Mouse (Mus musculus) MEL (cell line): Measurements from ENCODE around the gene Echs1. TPM values are rescaled to one million over a fixed set of nuclear protein-coding genes. Genes with fewer than 3 reads are reported as not detected.

Experiments
- DNase-seq: peaks from one replicate; pipeline ENCODE4 v3.0.0; 2011; ENCODE audit warnings: low read depth, low spot score
- H3K27ac ChIP-seq: 2 replicates; pipeline ENCODE4 v1.5.1; 2012; ENCODE audit warnings: low read depth, mild to moderate bottlenecking, control low read depth, low read length, moderate library complexity; ENCODE audit not compliant: control insufficient read depth
- H3K27me3 ChIP-seq, 2 experiments: fragments of 150-350 bp in 1 of 2; sonication (generic) in 1 of 2; 2 replicates each; pipeline ENCODE4 v1.6.1; 2012; ENCODE audit warnings: low read length in 2 of 2, mild to moderate bottlenecking in 2 of 2, improper control_type of control experiment in 1 of 2, moderate library complexity in 1 of 2; ENCODE audit not compliant: insufficient read depth in 2 of 2, control insufficient read depth in 1 of 2
- H3K36me3 ChIP-seq, 2 experiments: 2 replicates each; pipeline ENCODE4 v1.6.1; 2012 to 2014; ENCODE audit warnings: low read length in 2 of 2, improper control_type of control experiment in 1 of 2, inconsistent platforms in 1 of 2, mild to moderate bottlenecking in 1 of 2; ENCODE audit not compliant: insufficient read depth in 2 of 2, control insufficient read depth in 1 of 2
- H3K4me1 ChIP-seq, 2 experiments: fragments of 150-350 bp in 1 of 2; sonication (generic) in 1 of 2; 2 replicates each; pipeline ENCODE4 v1.6.1; 2012; ENCODE audit warnings: low read length in 2 of 2, improper control_type of control experiment in 1 of 2, mild to moderate bottlenecking in 1 of 2; ENCODE audit not compliant: insufficient read depth in 2 of 2, control insufficient read depth in 1 of 2
- H3K4me3 ChIP-seq, 2 experiments: fragments of 150-350 bp in 1 of 2; sonication (generic) in 1 of 2; 2 replicates each; pipeline ENCODE4 v1.5.1; 2012; ENCODE audit warnings: low read depth in 2 of 2, low read length in 2 of 2, mild to moderate bottlenecking in 2 of 2, moderate library complexity in 2 of 2, control low read depth in 1 of 2, improper control_type of control experiment in 1 of 2; ENCODE audit not compliant: control insufficient read depth in 1 of 2, insufficient read depth in 1 of 2
- H3K79me2 ChIP-seq: 2 replicates; pipeline ENCODE4 v1.6.1; 2012; ENCODE audit warnings: mild to moderate bottlenecking, low read length, moderate library complexity; ENCODE audit not compliant: control insufficient read depth, poor library complexity, insufficient read depth
- H3K9ac ChIP-seq: 2 replicates; pipeline ENCODE4 v1.6.1; 2012; ENCODE audit warnings: low read depth, mild to moderate bottlenecking, control low read depth, low read length, moderate library complexity; ENCODE audit not compliant: control insufficient read depth, poor library complexity, severe bottlenecking
- H3K9me3 ChIP-seq: fragments of 150-350 bp; sonication (generic); replicated peaks from 2 replicates; pipeline ENCODE4 v1.6.1; 2012; ENCODE audit warnings: mild to moderate bottlenecking, low read length, improper control_type of control experiment, moderate library complexity; ENCODE audit not compliant: insufficient read depth
- BHLHE40 ChIP-seq: IDR thresholded peaks from 2 replicates; pipeline ENCODE4 v1.6.1; 2012; ENCODE audit warnings: low read depth, mild to moderate bottlenecking, inconsistent platforms, low read length, improper control_type of control experiment, borderline replicate concordance
- CHD2 ChIP-seq: IDR thresholded peaks from 2 replicates; pipeline ENCODE4 v1.6.1; 2011; ENCODE audit warnings: low read length, improper control_type of control experiment
- CTCF ChIP-seq, 3 experiments: IDR thresholded peaks in 2 of 3; conservative IDR thresholded peaks in 1 of 3; 2 replicates each; pipeline ENCODE4 v1.5.1; 2011 to 2012; ENCODE audit warnings: low read length in 3 of 3, low read depth in 2 of 3, mild to moderate bottlenecking in 2 of 3, improper control_type of control experiment in 1 of 3, inconsistent platforms in 1 of 3, mixed read lengths in 1 of 3, moderate library complexity in 1 of 3; ENCODE audit not compliant: control insufficient read depth in 1 of 3, insufficient read depth in 1 of 3, poor library complexity in 1 of 3, severe bottlenecking in 1 of 3
- ETS1 ChIP-seq: IDR thresholded peaks from 2 replicates; pipeline ENCODE4 v1.6.1; 2012; ENCODE audit warnings: low read depth, mild to moderate bottlenecking, inconsistent platforms, low read length, improper control_type of control experiment, moderate library complexity
- GABPA ChIP-seq: IDR thresholded peaks from 2 replicates; pipeline ENCODE4 v1.6.1; 2012; ENCODE audit warnings: low read depth, mild to moderate bottlenecking, inconsistent platforms, low read length, improper control_type of control experiment, moderate library complexity
- GATA1 ChIP-seq: IDR thresholded peaks from 2 replicates; pipeline ENCODE4 v1.6.1; 2011; ENCODE audit warnings: low read depth, low read length, improper control_type of control experiment
- MEF2A ChIP-seq: IDR thresholded peaks from 2 replicates; pipeline ENCODE4 v1.6.1; 2014; ENCODE audit warnings: low read depth, mild to moderate bottlenecking, inconsistent platforms, low read length, improper control_type of control experiment; ENCODE audit not compliant: poor library complexity, insufficient replicate concordance, severe bottlenecking; ENCODE audit errors: extremely low read depth
- NRF1 ChIP-seq: IDR thresholded peaks from 2 replicates; pipeline ENCODE4 v1.6.1; 2014; ENCODE audit warnings: low read depth, mild to moderate bottlenecking, inconsistent platforms, low read length, improper control_type of control experiment, moderate library complexity; ENCODE audit not compliant: poor library complexity, insufficient read depth, severe bottlenecking
- POLR2AphosphoS2 ChIP-seq: IDR thresholded peaks from 2 replicates; pipeline ENCODE4 v1.6.1; 2011; ENCODE audit warnings: low read length, improper control_type of control experiment
- POLR2AphosphoS5 ChIP-seq: IDR thresholded peaks from 2 replicates; pipeline ENCODE4 v1.6.1; 2012; ENCODE audit warnings: low read depth, borderline replicate concordance, mild to moderate bottlenecking, inconsistent platforms, low read length, moderate library complexity, mixed read lengths
- RCOR1 ChIP-seq: IDR thresholded peaks from 2 replicates; pipeline ENCODE4 v1.6.1; 2012; ENCODE audit warnings: low read depth, mild to moderate bottlenecking, inconsistent platforms, low read length, improper control_type of control experiment
- TCF12 ChIP-seq: IDR thresholded peaks from 2 replicates; pipeline ENCODE4 v1.6.1; 2014; ENCODE audit warnings: low read depth, mild to moderate bottlenecking, inconsistent platforms, low read length, improper control_type of control experiment, moderate library complexity
- ZNF384 ChIP-seq: IDR thresholded peaks from 2 replicates; pipeline ENCODE4 v1.6.1; 2012; ENCODE audit warnings: low read depth, mild to moderate bottlenecking, inconsistent platforms, low read length, improper control_type of control experiment
- polyA plus RNA-seq, 2 experiments: library from polyadenylated mRNA; stranded (reverse) in 1 of 2; unstranded in 1 of 2; fragments of >175 nt in 1 of 2; fragments of >200 nt in 1 of 2; gene quantifications; 2 replicates each; pipeline versions ENCODE4 v1.2.1 to v1.2.4; 2012; ENCODE audit warnings: low replicate concordance in 2 of 2, low read depth in 1 of 2; ENCODE audit not compliant: insufficient read length in 2 of 2, insufficient read depth in 1 of 2, missing spikeins in 1 of 2
- total RNA-seq: library from RNA; depleted of rRNA; stranded (reverse); fragments of 300-350 nt; gene quantifications from 2 replicates; pipeline ENCODE4 v1.2.3, GENCODE M21; 2012

Gene Echs1
- total and polyA plus RNA-seq, 3 experiments: 22.8 to 47.7 TPM; not detected in 1

GRCm38 (mm10) chr7:140104009-140104408, 12.3 kb downstream of the Echs1 start:
- no peak overlapping the region for H3K27ac ChIP-seq
- H3K4me3 ChIP-seq: no peak overlapping the region
- no peak for DNase-seq
- no peak overlapping the region for H3K9ac ChIP-seq
- TF ChIP-seq POLR2AphosphoS2 (no peak), TCF12 (no peak), ZNF384 (no peak), POLR2AphosphoS5 (no peak), CTCF (IDR thresholded peaks at IDR 0.05 in 2 of 3, conservative IDR thresholded peaks at IDR 0.05 in 1 of 3; ENCODE audit: control insufficient read depth in 1 of 3, insufficient read depth in 1 of 3, low read depth in 2 of 3, low read length in 3 of 3, poor library complexity in 1 of 3, severe bottlenecking in 1 of 3) (no peak), ETS1 (no peak), CHD2 (no peak), GATA1 (no peak)
- H3K27me3 ChIP-seq: no peaks in the 10 kb centered on the region
- no peaks in the 10 kb centered on the region for H3K9me3 ChIP-seq
- no peaks in the 10 kb centered on the region for H3K79me2 ChIP-seq
- H3K4me1 ChIP-seq: no peaks in the 10 kb centered on the region
- no peaks in the 10 kb centered on the region for H3K36me3 ChIP-seq

- Histone ChIP-seq H3K4me1 (peaks cover 0 to 10% of the 10 kb centered on the region in 2 experiments; a peak in 2 of 4 replicates), H3K27me3 (no peaks in the 10 kb centered on the region), H3K27ac (no peak within 1 kb of the TSS), H3K36me3 (peaks cover 0 to 7% of the 10 kb centered on the region in 2 experiments; a peak in 2 of 4 replicates), H3K9ac (peak within 1 kb of the TSS; percentile 35), H3K9me3 (no peaks in the 10 kb centered on the region), H3K4me3 (peak within 1 kb of the TSS in 1 of 2 experiments; percentile 6; a peak in 3 of 4 replicates), H3K79me2 (no peaks in the 10 kb centered on the region)
- peak; percentile 65 for DNase-seq
- TF ChIP-seq GABPA (no peak), MEF2A (no peak), NRF1 (peak; percentile 18; the same call in 1 of the 2 replicates), BHLHE40 (no peak), GATA1 (no peak), RCOR1 (no peak)
Measured at GRCm38 (mm10) chr7:140101993-140102860, 14.0 kb downstream of the Echs1 start, which contains the start of gene Fuom. Fuom (minus strand) TSS chr7:140102441.
